Mouse (Mus musculus) B cell, adult 2 months (primary cell): ENCODE results near the gene Mta3.

Experiments used
- DNase-seq, 2 experiments: peaks; one replicate each; pipeline ENCODE4 v3.0.0; 2022

The Mta3 gene

DNA sequence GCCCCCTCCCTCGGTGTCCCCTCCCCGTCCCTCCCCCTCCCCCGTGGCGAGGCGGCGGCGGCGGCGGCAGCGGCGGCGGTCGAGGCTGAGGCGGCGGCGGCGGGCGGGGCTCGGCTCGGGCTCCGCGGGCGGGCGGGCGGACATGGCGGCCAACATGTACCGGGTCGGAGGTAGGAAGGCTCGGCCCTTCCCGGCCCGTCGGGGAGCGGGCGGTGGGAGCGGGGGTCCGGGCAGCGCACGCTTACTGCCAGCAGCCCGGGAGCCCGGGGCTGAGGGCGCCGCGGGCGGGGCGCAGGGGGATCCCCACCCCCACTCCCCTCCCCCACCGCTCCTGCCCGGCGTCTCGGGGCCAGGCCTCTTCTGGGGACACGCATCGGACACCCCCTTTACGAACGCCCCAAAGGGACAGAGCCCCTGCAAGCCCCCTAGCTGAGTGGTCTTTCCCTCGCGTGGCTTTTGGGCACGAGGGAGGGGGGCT, at the start of gene Mta3:
Mta3 (plus strand) TSS at position 48 of the 478 bp plus-strand sequence.
- peak; percentile 74 to 79 for DNase-seq

DNA sequence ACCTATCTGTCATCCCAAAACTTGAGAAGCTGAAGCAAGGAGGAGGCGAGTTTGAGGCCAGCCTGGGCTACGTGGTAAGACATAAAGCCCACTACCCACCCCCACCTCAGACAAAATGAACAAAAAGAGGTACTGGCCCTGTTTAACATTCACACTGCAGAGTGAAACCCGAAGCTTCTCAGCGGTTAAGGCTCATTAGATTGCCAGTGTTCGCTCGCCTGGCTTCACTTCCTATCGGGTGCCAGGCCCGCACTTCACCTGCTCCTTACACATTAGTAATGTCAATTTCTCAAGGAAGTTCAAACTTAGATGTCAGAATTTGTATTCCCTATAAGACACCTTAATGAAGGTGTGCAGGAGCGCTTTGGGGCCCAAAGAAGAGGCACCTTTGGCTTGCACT, 48.6 kb upstream of the Mta3 start:
- DNase-seq = peak; percentile 31 to 33

DNA sequence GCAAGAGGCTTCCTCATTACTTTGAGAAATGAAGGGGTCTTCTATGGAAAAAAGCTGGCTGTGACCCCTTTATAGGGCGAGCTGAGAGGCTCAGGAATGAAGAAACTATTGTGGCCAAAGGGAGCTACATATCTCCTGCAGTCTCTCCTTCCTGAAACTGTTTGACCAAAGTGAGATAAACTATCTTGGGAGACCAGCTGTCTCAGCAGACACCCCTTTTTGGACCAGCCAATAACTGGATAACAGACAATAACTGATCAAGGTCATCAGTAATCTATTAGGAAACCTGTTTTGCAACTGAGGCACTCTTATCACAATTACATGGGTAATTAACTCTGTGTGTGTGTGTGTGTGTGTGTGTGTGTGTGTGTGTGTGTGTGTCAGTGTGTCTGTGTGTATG, 47.0 kb upstream of the Mta3 start:
- no peak for DNase-seq

DNA sequence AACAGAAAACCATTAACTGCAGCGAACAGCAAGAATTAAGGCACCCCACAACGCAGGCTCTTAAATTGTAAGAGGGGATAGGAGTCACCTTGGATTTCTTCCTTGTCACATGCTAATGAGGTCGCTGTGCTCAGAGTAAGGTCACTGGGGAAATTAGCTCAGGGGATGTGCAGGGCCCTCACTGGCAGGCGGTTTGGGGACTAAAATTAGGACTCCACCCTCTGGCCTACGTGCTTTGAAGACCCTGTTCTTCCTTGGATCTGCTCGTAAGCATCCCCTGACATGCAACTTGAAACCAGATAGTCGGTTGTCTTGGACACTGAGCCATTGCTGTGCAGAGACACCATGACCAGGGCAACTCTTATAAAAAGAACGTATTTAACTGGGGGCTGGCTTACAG, 41.2 kb upstream of the Mta3 start:
- no peak for DNase-seq

DNA sequence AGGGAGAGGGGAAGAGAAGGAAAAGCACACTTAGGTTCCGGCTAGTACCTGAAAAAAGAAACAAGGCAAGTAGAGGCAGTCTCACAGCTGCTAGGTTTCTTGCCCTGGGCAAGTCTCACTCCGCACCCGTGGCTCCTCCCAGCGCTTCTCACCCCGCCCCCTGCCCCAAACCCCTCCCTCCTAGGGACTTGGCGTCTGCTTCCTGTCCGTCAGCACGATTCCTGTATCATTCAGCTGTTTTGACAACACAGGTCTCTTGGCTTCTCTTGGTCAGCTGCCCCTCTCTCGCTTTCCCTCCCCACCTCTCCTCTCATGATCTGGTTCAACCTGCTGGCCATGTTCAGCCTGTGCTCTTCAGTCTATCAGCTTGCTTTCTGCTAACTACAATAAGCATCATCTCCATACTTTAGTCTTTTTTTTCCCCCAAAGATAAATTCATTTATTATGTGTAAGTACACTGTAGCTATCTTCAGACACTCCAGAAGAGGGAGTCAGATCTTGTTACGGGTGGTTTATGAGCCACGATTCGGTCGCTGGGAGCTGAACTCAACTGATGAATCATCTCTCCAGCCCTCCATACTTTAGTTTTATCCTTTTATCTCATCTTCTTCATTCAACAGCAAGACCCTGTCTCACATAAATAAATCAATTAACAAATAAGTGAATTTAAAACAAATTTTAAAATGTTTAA, 39.2 kb upstream of the Mta3 start:
- peak; percentile 30 to 31 for DNase-seq

DNA sequence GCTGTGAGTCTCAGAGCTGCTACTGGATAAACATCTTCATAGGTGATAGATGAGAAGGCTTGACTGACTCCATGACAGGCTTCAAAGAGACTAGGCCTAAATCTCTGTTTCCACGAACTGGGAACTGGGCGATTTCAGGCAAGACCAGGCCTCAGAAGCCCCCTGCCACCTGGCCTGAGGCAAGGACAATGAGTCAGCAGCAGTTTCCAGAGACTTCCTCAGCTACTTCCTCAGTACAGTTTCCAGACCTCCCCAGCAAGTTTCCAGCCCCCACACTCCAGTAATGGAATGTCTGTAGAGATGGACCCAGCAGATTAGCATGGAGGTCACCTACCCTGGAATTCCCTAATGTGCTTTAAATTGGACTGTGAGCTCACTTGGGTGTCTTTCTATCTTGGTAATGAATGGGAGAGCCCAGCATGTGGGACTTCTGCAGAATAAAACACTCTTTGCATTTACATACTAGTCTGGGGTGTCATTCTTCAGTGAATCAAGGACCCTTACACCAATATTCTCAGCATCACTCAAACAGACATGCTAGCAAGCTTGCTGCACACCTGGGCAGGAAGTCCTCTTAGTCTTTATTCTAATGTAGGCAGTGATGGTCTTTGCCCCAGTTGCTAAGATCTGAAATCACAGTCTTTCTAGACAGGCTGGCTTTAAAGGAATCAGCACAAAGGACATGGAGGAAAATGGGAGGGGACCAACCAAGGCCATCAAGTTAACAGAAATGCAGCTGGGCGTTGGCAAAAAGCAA, 37.9 kb upstream of the Mta3 start:
- DNase-seq = no peak

DNA sequence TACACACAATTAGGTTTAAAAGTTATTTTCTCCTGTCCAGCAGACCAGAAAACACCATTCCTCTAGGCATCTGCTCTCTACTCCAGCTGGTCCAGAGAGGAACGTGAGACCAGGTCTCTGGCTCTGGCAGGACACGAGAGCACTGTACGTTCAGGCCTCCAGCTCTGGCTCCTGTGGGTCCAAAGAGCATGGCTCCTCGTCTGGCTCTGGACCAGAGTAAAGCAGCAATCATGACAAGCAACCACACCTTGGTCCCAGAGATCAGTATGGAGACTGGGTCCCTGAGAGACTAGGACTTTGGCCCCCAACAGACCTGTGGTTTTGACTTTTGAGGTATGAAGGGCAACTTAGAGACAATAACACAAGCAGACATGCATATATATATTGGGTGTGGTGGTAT, 33.3 kb upstream of the Mta3 start:
- DNase-seq = no peak

DNA sequence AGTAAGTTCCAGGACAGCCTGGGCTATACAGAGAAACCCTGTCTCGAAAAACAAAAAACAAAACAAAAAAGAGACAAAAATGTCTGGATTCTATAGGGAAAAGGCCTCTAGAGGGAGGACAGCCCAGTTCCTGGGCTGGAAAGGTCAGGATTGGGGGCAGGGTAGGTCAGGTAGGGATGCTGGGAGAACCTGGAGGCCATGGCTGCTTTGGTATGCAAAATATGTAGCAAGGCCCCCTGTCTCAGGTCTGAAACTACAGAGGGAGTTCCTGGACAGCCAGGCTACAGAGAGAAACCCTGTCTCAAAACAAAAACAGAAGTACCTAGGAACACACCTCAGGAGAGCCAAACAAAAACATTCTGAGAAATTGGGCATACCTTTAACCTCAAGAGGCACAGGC, 28.6 kb upstream of the Mta3 start:
- no peak for DNase-seq

DNA sequence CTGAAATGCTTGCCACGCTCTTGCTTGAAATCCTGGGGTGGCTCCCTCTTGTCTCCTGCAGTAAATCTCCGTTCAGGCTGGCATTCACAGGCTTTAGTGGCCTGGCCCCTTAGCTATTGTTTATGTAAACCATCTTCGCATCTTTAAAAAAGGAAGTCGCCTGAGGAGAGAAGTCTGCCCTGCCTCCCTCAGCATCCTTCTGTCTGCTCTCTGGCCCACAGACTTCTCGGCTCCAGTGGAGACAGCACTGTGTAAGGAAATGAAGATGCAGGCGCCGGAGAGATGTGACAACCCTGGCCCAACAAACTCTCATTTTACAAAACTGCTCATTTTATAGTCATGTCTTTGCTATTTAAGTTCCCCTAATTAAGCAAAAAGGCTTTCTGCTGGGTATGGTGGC, 24.0 kb upstream of the Mta3 start:
- no peak for DNase-seq

DNA sequence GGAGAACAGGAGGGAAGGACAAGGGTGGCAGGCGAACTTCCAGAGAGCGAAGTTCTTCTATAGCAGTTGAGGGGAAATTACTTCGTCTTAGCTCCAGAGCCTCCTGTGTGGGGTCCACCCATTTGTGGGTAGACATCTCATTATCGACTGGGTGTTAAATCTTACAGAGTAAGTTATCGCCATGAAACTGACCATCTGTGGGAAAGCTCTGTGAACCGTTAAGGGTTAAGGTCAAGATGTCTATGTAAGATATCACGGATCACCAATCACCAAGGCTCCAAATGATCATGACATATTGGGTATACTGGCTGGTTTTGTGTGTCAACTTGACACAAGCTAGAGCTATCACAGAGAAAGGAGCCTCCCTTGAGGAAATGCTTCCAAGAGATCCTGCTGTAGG, 21.5 kb upstream of the Mta3 start:
- no peak for DNase-seq

DNA sequence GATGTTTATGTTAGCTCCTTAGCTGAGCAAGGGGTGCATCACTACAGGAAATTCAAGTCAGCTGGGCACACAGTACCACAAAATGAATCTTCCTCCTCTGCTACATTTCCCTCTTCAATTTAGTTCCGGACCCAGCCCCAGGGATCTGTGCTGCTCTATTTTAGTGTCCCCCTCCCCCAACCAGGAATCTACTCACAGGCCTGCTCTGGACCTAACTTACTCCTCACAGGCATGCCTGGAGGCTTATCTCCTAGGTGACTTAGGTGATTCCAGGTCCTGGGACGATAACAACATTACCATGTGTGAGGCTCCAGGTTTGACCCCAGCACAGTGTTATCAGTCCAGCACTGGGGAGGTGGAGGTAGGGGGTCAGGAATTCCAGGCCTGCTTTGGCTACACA, 15.5 kb upstream of the Mta3 start:
- no peak for DNase-seq

DNA sequence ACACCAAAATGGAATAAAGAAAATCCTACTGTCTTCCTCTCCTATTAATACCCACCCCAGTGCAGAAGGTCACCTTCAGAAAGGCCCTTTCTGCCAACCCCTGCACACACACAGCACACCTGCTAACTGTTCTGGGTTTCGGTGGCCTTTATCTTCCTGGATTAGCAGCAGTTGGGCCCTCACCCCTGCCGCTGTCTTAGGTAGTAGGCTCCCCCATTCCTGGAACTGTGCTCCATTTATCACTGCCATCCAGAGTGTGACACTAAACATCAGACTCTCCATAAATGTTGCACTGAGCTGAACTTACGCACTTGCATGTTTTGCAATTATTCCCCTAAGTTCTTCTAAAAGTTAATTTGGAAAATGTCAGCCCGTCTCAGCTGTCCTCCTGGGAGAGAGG, 14.6 kb upstream of the Mta3 start:
- DNase-seq = no peak

DNA sequence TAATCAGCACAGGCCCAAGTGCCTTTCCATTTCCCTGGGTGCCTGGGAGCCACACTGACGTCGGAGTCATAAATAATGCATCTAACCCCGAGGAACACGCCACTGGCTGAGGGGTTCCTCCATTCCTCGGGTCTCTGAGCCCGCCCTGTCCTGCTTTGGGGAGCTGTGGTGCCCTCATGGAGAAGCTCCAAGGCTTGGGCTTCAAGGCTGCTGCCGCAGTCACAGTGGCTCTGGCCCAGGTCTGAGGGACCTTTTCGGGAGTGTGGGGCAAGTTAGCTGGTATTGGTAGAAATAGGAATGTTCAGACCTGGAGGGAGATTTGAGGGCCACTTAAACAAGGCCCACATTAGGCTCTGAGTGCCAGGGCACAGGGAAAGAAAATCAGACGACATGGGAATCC, 12.0 kb upstream of the Mta3 start:
- DNase-seq = no peak

DNA sequence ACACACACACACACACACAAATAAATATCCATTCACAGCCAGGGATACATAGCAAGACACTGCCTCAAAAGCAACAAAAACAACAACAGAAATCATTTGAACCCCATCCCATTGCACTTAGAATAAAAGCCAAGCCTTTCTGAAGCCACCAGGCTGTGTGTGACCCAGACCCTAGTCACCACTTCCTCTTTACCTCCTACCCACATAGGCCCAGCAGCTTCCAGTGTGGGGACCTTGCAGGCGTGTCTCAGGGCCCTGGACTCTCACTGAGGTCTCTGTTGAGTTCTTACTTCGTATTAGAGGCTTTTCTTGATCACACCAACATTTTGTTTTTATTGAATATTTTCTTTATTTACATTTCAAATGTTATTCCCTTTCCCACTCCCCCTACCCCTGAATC, 10.2 kb upstream of the Mta3 start:
- DNase-seq = peak; percentile 67 to 68

DNA sequence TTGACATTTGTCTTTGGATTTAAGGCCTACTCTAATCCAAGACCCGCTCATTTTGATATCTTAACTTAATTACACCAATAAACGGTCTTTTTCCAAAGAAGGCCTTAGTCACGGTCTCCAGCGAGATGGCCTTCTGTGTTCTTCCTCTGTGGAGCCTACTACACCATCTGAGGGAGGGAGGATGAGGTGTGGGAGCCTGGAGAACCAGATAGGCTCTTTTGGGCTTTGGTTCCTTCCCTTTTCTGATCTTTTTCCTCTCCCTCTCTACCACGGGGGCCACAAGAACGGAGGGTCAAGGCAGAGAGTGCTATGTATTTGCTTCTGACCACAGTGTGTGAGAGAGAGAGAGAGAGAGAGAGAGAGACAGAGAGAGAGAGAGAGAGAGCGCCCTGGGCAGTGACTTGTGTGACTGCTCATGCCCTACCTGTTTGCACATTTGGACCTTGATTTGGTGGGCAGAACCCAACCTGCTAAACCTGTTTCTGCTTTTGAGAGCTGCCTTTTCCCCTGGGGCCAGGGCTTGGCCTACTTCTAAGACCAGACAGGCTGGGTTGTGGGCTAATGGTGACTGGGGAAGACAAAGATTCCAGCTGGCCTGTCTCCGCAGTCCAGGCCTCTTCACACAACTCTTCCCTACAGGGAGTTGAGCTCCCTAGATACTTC, 6.8 kb upstream of the Mta3 start:
- no peak for DNase-seq

DNA sequence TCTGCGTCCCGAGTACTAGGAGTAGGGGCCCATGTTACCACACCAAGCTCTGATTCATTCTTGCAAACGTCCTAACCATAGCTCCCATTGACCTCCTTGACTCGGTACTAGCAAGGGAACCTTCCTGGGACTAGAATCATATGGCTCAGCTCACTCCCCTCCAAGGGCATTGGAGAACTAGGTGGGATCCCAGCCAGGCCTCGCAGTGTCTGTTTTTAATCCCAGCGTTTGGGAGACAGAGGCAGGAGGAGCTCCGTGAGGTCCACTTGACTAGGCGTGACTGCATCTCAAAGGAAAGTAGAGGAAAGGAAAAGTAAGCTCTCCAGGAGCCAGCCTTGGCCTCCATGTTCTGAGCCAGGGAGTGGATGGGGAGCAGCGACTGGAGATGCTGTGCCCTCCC, 5.8 kb upstream of the Mta3 start:
- DNase-seq = no peak

DNA sequence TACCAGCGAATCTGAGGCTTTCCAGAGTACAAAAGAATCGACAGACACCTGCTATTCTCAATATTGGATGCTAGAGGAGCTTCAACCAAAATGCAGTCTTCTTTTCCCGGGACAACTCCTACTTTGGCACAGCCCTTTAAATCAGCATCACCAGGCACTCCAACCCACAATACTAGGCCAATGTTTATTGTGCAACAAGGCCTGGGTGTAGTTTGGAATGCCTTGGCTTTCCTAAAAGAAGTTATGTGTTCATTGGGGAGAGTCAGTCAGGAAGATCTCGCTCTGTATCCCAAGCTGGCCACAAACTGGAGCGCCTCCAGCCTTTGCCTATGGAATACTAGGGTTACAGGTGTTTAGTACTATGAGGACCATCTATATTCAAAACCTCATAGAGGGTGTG, 1.5 kb upstream of the Mta3 start:
- DNase-seq = no peak

DNA sequence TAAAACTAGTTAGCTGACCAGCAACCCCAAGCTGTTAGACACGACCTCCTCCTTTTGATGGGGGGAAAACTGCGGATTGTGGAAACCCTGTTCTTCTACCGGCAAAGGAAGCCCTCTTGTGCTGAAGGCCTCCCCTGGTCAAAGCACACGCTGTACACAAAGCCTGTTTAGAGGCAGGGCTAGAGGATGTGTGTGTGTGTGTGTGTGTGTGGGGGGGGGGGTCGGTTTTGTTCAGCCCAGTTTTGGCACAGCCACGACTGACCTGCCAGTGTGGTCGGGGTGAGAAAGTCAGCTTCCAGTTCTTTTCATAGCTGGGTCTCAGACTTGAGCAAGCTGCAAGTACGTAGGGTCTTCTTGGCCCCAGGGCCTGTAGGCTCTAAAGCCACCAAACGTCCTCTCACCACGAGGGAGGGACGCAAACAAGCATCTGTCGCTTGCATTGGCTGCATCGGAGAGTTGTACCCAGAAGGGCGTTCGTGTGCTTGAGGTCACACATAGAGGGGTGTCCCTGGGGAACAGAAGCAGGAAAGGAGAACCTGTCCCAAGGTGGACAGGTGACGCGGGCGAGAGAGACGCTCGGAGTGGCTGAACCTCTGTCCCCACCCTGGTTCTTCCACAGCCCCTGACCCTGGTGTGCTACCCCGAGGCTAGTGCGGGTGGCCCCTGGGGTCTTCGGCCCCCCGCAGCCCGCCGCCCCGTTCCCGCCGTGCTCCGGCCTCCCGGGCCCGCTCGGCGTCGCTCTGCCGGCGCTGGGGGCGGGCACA, 429 bp upstream of the Mta3 start:
- DNase-seq = peak; percentile 85 to 86

DNA sequence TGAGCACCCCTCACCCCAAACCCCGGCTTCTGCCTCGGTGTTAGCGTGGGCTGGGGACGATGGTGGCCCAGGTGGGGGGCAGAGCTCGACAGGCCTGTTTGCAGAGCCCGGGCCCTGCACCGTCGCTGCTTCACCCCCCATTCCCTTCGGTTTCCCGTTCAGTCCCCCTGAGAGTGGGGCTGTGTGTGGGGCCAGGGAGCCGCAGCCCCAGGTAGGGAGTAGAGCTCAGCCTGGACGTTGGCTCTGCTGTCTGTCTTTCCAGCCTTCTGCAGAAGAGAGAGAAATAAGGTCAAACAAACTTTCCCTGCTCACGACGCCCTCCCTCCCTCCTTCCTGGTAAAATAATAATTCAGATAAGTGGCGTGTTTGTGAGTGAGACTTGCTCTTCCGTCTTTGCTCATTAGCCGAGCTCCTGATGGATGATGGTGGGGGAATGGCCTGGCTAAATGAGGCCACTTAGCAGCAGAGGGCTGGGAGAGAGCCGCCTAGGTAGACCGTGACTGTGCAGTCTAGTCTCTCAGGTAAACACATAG, 697 bp downstream of the Mta3 start:
- DNase-seq = peak; percentile 49 to 58

DNA sequence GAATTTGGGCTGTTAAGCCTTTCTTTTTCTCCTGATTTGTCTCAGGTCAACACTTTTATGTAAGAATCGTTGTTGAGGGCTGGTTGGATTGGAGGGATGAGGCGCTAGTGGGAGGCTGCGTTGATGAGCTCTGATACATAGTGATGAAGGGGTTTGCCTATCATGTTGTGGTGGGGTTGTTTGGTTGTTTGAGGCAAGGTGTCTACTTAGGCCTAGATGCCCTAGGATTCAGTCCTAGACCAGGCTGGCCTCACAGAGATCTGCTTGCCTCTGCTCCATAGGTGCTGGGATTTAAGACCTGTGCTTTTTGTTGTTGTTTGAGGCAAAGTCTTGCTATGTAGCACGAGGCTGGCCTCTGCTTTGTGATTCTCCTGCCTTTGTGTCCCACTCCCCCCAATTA, 1.4 kb downstream of the Mta3 start:
- DNase-seq = peak; percentile 20 to 31

DNA sequence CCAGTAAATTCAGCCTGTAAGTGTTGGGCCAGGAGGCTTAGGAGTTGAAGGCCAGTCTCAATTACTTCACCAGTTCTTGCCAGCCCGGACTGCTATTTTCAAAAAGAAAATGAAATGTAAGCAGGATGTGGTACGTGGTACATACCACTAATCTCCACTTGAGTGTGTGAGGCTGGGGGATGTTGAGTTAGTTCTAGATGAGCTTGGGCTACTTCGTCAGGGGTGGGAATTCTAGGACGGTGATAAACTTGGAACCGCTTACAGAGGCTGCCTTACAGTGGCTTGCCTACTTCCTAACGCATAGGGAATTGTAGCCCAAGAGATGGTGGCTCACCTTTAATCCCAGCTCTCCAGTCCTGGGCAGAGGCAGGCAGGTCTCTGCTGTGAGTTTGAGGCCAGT, 1.9 kb downstream of the Mta3 start:
- peak in 1 of 2 experiments; percentile 41 for DNase-seq

DNA sequence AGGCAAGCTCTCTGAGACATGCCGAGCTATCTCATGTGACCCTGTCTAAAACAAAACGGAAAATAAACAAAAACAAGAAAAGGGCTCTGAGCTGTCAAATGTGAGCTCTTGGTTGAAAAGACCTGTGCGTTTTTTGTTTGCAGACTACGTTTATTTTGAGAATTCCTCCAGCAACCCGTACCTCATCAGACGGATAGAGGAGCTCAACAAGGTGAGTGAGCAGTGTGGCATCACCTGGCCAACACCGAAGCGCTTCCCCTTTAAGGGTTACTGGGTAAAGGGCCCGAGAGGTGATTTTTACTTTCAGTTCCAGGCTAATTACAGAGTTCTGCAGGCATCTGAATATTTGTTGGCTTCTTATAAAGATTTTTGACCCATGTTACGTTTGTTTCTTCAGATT, 2.3 kb downstream of the Mta3 start:
- peak; percentile 50 to 57 for DNase-seq

DNA sequence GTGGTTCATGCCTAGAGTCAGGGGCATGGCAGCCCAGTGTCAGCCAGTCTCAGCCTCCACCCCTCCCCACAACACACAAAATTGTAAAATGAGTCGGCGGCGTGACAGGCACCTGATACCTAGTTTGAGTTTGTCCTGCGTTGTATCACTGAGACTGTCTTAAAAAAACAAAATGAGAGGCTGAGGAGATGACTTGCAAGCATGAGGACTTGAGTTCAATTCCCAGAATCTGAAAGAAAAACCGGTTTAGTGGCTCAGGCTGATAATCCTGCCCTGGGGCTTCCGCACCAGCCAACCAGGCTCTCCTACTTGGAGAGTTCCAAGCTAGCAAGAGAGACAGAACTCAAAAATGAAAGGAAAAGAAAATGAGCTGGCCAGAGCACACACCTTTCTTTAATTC, 2.9 kb downstream of the Mta3 start:
- DNase-seq = no peak
